Mouse (Mus musculus) WW6 (cell line): Measurements from ENCODE around the gene Zfp280b.
"Not testable (repeated sequence)": the region's sequence is repeated elsewhere in the genome, so short reads cannot be mapped to it uniquely, and the experiment has no call there.

ENCODE experiments used
- DNase-seq: peaks from one replicate; pipeline ENCODE4 v3.0.0-alpha.2; 2013; ENCODE audit warnings: low read depth, low spot score

Zfp280b gene

DNA sequence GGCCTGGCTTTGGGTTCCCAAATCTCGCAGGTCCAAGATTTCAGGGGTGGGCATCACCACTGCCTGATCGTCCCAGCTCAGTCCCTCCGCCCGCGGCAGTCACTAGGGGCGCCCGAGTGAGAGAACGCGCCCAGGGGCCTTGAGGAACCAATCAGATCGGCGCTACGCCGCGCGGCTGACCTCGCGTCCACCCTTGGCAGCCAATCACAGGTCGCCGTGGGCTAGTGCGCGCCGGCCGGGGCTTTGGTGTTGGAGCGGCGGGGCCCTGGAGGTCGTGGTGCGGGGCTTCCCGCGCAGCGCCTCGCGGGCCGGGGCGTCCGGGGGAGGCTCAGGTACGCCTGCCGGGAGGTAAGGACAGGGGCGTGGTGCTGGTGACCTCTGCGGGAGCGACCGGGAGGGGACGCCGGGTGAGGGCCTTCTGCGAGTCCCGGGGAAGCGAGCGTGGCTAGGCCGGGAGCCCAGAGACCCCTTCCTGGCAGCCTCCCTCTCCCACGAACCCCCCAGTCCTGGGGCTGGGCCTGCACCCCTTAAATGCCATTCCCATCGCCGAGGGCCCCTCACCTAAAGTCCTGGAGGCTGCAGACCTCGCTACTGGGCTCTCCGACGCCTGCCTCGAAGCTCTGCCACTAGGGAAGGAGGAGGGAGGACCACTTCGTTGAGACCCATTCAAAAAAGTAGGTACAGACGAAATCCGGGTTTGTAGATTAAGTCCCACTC lies at the start of gene Zfp280b:
Gene Zfp280b (plus strand): TSS at position 249 of the 717 bp plus-strand sequence.
- peak; percentile 93 for DNase-seq

DNA sequence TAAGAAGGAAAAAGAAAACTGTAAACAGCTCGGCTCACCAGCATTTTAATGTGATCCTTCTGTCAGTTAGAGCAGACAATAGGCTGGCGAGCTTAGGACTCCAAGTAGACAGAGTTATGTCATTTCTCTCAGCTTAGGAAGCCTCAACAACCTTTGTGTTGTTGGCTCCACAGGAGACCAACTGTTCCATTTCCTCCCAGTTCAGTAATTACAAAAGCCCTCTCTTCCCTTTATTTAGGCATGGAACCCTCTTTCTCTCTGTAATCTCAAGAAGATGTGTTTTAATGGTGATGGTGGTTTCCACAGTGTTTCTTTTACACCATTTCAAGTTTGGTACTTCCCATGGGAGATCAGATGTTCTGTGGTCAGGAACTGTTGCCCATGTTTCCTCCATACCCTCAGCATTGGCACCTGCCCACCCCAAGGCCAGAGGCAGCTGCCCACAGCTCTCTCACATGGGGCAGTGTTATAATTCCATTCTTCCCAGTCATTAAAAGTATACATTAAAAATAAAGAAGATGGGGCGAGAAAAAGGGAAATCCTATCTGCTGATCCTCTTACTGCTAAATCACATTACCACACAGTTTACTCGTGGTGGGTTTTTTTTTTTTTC lies 41.9 kb upstream of the Zfp280b start:
- no peak for DNase-seq

DNA sequence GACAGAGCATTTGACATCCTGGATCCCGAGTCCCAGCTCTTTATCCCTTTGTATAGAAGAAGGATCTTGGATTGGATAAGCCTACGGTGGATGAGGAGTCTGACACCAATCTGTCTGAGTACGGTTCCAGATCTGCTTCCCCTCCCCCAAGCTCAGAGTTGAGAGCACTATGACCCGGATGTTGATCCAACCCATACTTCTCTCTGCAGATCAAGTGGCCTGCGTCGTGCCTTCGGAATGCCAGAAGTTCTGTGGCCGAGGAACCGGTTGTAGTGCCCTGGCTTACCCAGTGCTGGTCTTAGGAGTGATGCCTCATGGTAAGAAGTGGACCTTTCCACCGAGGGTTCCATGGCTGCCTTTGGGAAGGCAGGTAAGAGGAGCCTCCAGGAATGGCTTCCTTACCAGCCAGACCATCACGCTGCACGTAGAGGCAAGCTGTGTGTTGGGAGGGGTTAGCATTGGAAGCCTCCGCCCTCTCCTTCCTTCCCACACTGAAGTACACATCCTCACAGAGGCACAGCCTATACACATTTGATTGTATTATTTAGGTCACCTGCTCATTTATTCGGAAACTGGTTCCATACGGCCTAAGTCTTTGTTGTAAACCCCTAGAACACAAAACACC lies 38.7 kb upstream of the Zfp280b start:
- peak; percentile 49 for DNase-seq

DNA sequence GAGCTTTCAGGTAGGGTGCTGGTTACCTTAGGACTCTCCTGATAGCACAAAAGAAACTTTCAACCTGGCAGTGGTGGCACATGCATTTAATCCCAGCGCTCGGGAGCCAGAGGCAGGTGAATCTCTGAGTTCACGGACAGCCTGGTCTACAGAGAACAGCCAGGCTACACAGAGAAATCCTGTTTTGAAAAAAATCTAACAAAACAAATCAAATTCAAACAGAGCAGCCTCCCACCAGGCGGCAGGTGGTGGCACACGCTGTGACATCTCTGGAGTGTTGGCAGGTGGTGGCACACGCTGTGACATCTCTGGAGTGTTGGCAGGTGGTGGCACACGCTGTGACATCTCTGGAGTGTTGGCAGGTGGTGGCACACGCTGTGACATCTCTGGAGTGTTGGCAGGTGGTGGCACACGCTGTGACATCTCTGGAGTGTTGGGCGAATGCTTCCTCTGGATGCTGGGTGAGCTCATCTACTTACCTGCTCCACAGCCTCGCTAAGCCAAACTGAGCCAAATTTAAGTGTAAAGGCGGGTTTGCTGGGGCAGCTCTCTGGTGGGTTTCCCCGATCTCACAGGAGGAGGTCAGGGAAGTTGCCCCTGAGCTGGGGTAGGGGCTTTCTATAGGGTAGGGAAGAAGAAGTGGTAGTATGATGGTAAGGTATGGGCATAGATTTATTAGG lies 37.8 kb upstream of the Zfp280b start:
- DNase-seq, result not testable (repeated sequence)

DNA sequence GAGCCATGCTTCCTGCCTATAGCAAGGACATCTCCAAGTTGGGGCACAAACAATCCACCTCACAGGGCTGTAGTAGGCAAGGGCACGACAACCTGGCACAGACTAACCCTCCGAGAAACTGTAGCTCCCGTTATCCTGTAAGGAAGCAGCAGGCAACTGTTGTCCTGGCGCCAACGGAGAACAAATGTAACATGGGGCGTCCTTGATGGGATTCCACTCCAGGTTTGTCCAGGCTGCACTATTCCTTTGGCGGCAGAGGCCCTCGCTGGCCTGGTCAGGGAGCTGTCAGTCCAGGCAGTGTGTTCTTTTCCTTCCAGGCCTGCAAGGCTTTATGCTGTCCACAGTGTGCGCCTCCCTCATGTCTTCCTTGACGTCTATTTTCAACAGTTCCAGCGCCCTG lies 37.0 kb upstream of the Zfp280b start:
- no peak for DNase-seq

DNA sequence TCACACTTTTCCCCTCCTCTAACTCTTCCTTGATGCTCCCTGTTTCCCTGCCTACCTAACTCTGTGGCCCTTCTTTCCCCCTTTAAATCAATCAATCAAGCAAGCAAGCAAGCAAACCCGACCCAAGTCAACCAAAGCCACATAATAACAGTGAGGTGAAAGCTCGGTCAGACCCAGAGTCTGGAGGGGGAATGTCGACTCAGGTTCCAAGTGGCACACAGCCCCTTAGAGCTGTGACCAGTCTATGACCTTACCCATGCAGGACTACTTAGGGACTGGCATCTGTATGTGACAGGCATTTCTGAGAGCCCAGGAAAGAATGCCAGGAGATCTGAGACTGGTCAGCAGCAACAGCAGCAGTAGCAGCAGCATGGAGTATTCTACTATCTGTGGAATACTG lies 36.1 kb upstream of the Zfp280b start:
- no peak for DNase-seq

DNA sequence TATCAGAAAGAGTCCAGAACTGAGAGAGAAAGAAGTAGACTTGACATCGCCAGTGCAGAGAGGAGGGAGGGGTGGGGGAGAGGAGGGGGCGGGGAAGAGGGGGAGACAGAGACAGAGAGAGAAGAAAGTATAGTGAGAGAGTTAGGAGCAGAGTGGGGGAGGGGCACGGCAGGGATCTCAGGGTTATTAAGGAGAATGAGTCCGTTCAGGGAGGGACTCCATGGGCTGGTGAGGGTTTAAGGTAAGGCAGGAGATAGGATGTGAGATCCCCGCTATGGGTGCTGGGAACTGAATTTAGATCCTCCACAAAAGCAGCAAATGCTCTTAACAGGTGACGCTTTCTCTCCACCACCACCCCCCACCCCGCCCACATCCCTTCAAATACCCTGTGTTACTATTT lies 31.3 kb upstream of the Zfp280b start:
- DNase-seq, result no peak

DNA sequence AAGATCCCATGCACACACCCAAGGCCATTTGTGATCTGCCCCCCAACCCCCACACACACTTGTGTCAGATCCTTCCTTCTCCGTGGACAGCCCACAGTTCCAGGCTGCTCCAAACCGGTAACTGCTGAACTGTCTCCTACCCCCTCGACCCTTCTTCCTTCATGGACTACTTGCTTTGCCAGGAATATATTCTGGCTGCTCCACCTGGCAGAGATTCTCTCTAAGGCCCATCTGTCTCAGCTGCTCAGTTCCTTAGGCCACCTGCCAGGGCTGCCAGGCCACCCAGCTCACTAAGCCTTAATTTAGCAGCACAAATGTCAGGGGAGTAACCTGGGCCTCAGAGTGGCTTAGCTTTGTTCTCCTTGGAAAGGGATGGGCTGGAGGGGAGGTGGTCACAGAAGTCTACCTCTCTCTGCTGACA lies 30.3 kb upstream of the Zfp280b start:
- no peak for DNase-seq

DNA sequence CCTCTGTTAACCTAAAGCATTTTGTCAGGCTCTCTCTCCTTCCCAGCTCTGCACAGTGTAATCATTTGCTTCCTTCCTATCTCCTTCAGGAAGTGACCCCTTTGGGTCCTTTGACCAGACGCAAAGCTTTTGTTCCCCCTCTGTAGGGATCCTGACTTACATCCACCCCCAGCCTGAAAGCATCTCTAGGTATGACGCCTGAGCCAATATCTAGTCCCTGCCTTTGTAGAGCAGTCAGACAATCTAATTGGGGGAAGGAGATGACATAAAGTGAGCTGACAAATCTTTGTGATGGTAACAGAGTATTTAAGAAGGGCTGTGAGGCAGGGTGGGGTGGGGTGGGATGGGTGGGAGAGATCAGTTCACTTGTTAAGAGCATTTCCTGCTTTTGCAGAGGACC lies 29.8 kb upstream of the Zfp280b start:
- no peak for DNase-seq

DNA sequence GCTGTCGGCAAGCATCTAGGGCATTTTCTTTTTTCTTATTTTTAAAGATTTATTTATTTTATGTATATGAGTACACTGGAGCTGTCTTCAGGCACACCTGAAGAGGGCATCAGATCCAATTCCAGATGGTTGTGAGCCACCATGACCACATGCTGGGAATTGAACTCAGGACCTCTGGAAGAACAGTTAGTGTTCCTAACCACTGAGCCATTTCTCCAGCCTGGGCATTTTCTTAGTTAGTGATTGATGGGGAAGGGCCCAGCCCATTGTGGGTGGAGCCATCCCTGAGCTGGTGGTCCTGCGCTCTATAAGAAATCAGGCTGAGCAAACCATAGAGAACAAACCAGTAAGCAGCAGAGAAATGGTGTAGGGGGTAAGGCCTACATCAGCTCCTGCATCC lies 29.2 kb upstream of the Zfp280b start:
- no peak for DNase-seq

DNA sequence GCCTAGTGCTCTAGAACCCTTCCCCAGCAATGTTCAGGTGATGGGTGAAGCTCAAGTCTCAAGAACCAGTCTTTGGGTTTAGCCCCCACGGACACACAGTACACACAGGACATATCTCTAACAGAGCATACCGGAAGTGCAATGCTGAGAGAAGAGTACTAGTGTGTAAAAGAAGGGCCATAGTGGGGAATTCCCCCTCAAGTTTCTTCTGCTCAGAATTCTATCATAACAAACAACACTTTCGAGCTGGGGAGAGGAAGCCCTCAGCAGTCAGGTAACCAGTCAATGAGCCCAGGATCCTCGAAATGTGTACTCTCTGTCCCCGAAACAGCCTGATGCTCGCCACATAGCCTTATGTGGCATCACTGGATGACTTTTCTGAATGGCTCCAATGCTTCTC lies 26.1 kb upstream of the Zfp280b start:
- DNase-seq, result no peak

DNA sequence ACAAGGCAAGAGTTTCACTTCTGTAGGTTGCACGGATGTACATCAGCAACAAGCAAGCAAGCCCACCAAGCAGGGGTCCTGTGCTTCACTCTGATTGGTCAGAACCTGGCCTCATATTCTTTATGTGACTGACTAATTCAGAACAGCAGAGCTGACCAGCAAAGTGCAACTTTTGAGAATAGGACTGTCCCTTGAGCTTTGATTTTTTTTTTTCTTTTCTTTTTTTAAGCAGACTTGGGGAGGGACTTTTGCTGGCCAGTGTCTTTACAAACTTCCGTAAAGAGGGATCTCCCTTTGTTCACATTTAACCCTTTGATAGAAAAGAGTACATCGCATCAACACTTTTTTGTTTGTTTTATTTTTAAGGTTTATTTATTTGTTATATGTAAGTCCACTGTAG lies 22.6 kb upstream of the Zfp280b start:
- no peak for DNase-seq

DNA sequence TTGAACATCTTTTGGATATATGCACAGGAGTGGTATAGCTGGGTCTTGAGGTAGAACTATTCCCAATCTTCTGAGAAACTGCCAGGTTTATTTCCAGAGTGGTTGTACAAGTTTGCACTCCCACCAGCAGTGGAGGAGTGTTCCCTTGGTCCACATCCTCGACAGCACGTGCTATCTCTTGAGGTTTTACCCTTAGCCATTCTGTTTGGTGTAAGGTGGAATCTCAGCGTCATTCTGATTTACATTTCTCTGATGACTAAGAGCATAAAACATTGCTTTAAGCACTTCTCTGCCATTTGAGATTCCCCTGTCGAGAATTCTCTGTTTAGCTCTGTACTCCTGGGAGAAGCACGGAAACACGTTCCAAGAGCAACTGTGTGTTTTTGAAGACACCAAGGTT lies 19.5 kb upstream of the Zfp280b start:
- DNase-seq, result no peak

DNA sequence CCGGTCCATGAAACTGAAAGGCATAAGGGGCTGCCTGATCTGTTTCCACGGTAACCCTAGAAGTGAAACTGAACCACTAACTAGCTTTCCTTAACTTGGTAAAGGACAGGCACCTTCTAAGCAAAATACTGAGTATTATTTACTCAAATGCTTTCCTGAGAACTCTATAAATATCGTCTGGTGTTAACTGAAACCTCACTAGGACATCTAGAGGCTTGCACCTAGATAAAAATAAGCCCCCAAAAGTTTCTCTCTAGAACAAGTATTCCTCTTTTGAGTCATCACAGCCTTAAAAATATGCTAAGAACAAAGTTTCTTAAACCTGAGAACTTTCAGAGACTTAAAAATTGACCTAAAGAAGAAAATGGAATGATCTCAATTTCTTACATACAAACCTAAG lies 15.6 kb upstream of the Zfp280b start:
- DNase-seq, result no peak

DNA sequence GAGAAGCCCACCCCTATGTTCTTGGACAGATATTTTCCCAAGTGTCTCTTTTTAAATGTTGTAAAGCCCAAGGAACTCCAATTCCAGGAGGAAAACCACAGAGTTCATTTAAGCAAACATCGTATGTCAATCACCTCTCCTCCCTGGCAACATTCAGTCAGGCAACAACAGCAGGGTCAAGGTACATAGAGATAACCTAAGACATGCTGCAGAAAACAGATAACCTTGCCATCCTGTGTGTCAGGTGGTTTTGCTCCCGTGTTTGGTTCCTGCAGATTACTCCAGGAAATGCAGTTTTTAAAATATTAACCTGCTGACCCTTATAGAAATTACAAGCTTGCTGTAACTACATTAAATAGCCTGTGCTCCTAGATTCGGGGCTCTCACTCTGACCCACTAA lies 10.7 kb upstream of the Zfp280b start:
- no peak for DNase-seq

DNA sequence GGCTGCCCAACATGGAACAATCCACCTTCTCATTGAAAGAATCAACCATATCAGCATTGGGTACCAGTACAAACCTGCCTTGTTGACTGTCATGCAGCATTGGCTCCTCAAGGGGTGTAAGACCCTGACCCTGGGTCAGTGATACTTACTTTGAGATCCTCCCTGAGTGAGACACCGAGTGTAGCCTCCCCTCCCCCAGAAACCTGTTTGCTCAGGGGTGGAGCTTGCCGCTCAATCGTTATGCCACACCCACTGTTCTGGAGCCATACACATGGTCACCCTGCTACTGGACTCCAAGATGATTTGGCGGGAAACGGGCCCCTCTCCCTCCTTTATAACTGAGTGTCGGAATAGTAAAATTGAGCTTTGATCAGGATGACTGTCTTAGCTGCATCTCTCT lies 8.5 kb upstream of the Zfp280b start:
- DNase-seq, result no peak

DNA sequence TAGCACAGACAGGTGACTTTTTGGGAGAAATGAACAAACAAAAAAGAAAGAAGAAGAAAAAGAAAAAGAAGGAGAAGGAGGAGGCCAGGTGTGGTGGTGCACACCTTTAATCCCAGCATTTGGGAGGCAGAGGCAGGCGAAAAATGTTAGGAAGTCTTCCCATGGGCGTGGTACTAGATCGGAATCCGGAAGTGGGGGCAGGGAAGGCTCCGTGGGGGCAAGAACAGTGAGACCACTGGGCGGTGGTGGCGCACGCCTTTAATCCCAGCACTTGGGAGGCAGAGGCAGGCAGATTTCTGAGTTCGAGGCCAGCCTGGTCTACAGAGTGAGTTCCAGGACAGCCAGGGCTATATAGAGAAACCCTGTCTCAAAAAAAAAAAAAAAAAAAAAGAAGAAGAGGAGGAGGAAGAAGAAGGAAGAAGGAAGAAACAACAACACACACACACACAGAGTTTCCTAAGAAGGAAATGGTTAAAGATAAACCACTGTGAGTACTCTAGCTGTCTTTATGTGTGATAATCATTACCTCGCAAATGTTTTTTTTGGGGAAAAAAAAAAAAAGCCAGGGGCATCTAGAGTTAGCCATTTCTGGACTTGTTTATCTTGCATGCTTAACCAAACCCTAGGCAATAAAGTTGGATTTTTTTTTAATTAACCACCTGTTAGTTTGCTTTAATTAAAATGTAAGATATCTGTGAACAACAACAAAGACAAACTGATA lies 6.8 kb upstream of the Zfp280b start:
- no peak for DNase-seq

DNA sequence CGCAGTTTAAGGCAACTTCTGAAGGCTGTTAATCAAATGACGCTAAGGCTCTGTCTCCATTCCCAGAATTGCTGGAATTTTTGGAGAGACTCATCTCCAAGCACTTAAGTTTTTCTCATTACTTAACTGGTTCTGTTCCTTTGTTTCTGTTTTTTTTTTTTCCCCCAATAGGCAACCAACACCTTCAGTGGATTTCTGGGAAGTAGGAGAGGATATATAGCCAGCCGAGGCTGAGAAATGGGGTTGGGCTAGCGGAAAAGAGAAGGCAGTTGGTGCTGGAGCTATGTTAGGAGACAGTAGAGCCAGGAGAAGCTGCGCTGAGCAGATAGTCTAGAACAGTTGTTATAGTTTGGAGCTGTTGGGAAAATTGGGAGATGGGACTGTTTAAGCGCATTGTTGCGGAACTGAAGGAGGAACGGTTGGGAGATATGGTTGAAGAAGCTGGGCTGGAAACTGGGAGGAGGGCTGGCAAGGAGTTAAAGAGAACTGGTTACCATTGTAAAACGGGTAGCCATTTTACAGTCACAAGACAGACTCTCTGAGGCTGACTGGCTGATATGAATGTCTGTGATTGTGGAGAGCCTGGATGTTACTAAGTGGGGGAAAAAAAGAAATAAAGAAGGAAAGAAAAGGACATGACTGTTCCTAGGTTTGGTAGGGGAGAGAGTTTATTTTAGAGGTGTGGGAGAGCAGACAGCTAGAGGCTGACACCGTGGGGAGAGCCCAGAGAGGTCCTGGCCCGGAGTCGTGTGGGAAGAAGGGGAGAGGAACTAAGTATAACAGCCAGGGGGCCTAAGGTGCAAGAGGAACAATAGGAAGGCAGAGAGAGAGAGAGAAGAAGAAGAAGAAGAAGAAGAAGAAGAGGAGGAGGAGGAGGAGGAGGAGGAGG lies 5.1 kb upstream of the Zfp280b start:
- DNase-seq, result no peak

DNA sequence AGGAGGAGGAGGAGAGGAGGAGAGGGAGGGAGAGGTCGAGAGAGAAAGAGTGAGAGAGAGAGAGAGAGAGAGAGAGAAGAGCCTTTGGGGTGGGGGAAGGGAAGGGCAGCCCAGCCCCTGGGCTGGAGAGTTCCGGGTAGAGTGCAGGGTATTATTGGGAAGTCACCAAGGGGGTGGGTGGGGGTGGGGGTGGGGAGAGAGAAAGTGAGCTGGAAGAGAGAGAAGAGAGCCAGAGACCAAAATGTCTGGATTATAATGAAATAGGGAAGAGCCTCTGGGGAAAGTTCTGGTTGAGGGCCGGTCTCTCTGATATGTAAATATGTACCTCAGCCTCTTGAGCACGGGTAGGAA lies 4.5 kb upstream of the Zfp280b start:
- no peak for DNase-seq

DNA sequence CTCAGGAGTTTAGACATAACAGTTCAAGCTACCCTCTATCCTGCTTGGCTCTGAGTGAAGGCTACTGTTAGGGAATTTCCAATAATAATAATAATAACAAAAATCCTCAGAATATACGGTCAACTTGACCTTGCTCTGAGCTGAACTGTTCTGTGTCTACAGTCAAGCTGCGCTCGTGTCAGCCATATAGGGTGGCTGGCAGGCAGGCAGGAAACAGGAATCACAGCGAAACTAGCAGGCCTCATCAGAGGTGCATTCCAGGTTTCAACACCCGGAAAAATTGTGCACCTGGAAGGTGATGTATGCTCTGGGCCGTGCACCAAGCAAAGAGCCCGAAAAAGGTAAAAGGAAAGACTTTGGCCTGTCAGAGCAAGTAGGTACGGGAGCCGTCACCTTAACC lies 4.1 kb upstream of the Zfp280b start:
- no peak for DNase-seq

DNA sequence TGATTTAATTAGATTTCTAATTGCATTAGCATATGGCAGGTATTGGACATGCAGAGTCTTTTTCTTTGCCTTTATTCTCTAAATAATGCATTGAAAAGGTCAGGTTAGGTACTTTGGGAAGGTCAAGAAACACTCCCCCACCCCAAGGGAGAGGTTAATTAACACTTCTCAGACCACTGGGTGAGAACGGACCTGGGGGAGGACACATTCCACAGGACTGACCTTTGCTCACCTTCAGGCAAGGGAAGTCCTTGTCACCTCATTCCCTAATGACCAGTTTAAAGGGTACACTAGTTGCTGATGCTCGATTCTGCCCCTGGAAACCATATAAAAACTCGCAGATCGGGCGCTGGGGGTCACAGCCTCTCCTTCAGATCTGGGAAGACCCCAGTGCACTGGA lies 3.2 kb upstream of the Zfp280b start:
- DNase-seq, result no peak
